ENCODE assay signal across 11 mouse cellular contexts in the genomic region with DNA sequence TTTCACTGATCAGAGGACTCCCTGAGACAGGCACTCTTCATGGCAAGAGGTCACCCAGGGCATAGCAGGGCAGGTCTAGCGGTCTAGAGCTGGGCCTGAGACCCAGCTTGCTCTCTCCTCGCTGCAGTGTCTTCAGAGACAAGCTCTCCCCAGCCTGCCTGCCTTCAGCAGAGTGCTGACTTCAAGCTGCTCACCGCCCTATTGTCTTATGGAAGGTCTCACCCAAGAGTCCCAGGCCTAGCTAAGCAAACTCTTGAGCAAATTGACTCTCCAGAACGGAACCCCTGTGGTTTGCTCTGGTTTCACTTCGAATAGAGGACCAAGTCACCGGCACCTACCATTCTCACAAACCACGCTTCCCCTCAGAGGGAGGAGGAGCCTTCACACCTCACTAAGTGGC.
A peak's percentile ranks its signal among the peaks of the same experiment; 100 is the strongest.
DNase-seq lines count a peak whose midpoint lies in the region; ATAC-seq and TF ChIP-seq lines count a peak whose summit lies in the region.
"Had no signal": no experiment of that assay in that cellular context is flagged by ENCODE, and none has a peak within 500 bp of the region (broad histone marks: within the 10 kb centered on the region; RNA-seq: fewer than 3 reads in every experiment).

No protein-coding gene starts in this region.

- whole genome bisulfite sequencing in liver, adult 2 months, result 80% methylated on average over 7 of the region's 7 CpGs
- 42% methylated on average over 7 of the region's 7 CpGs for WGBS in liver, embryonic 11.5 days
- 43% methylated on average over 7 of the region's 7 CpGs for WGBS in heart, postnatal 0 days

- TF ChIP-seq POLR2A in liver, adult 2 months (IDR thresholded peaks at IDR 0.05; ENCODE audit: extremely low read depth, insufficient read depth, low read length), result no peak

- ATAC-seq in liver, embryonic 11.5 days (replicated peaks; ENCODE audit: low FRiP score), result no peak
- no peak for ATAC-seq in heart, postnatal 0 days (ENCODE audit: insufficient read depth, low read depth)
- peak; percentile 33; the same call in 1 of the 2 replicates for ATAC-seq in monocyte, adult 5-6 weeks (replicated peaks; ENCODE audit: insufficient number of reproducible peaks, low FRiP score, low TSS enrichment, poor library complexity, severe bottlenecking)
- ATAC-seq: forebrain, postnatal 0 days had no signal

- TF ChIP-seq CTCF in liver, adult 2 months (IDR thresholded peaks at IDR 0.05; ENCODE audit: low read depth, low read length), result no peak
- no peak for TF ChIP-seq CTCF in heart, postnatal 0 days (IDR thresholded peaks at IDR 0.05; ENCODE audit: low read depth)

- H3K36me3 ChIP-seq in liver, adult 2 months (ENCODE audit: control insufficient read depth, insufficient read depth, low read length), result no peaks in the 10 kb centered on the region
- H3K36me3 ChIP-seq in liver, embryonic 11.5 days (ENCODE audit: control insufficient read depth, insufficient read depth, low read length), result no peaks in the 10 kb centered on the region
- no peaks in the 10 kb centered on the region for H3K36me3 ChIP-seq in heart, postnatal 0 days (replicated peaks; ENCODE audit: control insufficient read depth, insufficient read depth, low read length)

- H3K79me2 ChIP-seq in liver, adult 2 months (ENCODE audit: control insufficient read depth, insufficient read depth, low read length), result no peaks in the 10 kb centered on the region

- no peak overlapping the region for H3K9ac ChIP-seq in liver, adult 2 months (ENCODE audit: low read depth, low read length)
- no peak overlapping the region for H3K9ac ChIP-seq in liver, embryonic 11.5 days (ENCODE audit: low read depth, low read length)
- 0 out of 2 replicates have a peak overlapping the region, but pooled peaks have one; percentile 32 for H3K9ac ChIP-seq in heart, postnatal 0 days (replicated peaks; ENCODE audit: low read depth, low read length)
- H3K9ac ChIP-seq: forebrain, postnatal 0 days had no signal

- no peaks in the 10 kb centered on the region for H3K4me1 ChIP-seq in liver, adult 2 months (ENCODE audit: control insufficient read depth, insufficient read depth, low read length)
- no peaks in the 10 kb centered on the region; the same call in 1 of the 2 replicates for H3K4me1 ChIP-seq in liver, embryonic 11.5 days (replicated peaks; ENCODE audit: control insufficient read depth, insufficient read depth, low read length)
- peaks cover 63% of the 10 kb centered on the region for H3K4me1 ChIP-seq in heart, postnatal 0 days (ENCODE audit: control insufficient read depth, insufficient read depth)

- no peak overlapping the region for H3K4me3 ChIP-seq in liver, adult 2 months (ENCODE audit: insufficient read depth, low read depth, low read length)
- H3K4me3 ChIP-seq in liver, embryonic 11.5 days (ENCODE audit: low read depth, low read length), result no peak overlapping the region
- no peak overlapping the region for H3K4me3 ChIP-seq in heart, postnatal 0 days (ENCODE audit: low read depth, low read length)

- no peaks in the 10 kb centered on the region for H3K9me3 ChIP-seq in liver, embryonic 11.5 days (ENCODE audit: control insufficient read depth, low read length)
- H3K9me3 ChIP-seq in heart, postnatal 0 days (replicated peaks; ENCODE audit: control insufficient read depth, low read length), result no peaks in the 10 kb centered on the region

- TF ChIP-seq EP300 in heart, postnatal 0 days (IDR thresholded peaks at IDR 0.05; ENCODE audit: low read depth), result no peak

- no peak overlapping the region for H3K27ac ChIP-seq in liver, adult 2 months (replicated peaks; ENCODE audit: insufficient read depth, low read depth, low read length)
- H3K27ac ChIP-seq in liver, embryonic 11.5 days (ENCODE audit: low read depth, low read length), result no peak overlapping the region
- H3K27ac ChIP-seq in heart, postnatal 0 days (ENCODE audit: low read depth), result peak overlapping the region; percentile 92
- H3K27ac ChIP-seq: macrophage had no signal

- H3K27me3 ChIP-seq in liver, adult 2 months (ENCODE audit: control insufficient read depth, insufficient read depth, low read length), result no peaks in the 10 kb centered on the region
- no peaks in the 10 kb centered on the region for H3K27me3 ChIP-seq in liver, embryonic 11.5 days (replicated peaks; ENCODE audit: control insufficient read depth, insufficient read depth, low read length)
- H3K27me3 ChIP-seq in heart, postnatal 0 days (ENCODE audit: control insufficient read depth, insufficient read depth, low read length), result no peaks in the 10 kb centered on the region

- DNase-seq in liver, adult 2 months (ENCODE audit: extremely low read depth, low read depth, low spot score), result peak; percentile 6
- DNase-seq in liver, embryonic 11.5 days (ENCODE audit: low spot score), result no peak
- peak; percentile 9 for DNase-seq in ES-CJ7 (ENCODE audit: low read depth, low spot score)
- DNase-seq in heart, postnatal 0 days (ENCODE audit: low spot score), result no peak
- no peak for DNase-seq in left cerebral cortex, adult 18-20 months (ENCODE audit: low spot score in 2 of 2)
- no peak for DNase-seq in cerebellum, adult 9-10 months
- no peak for DNase-seq in Muller cell, postnatal 12 days (ENCODE audit: inconsistent ontology term)
- DNase-seq: embryo, embryonic 11 days; forebrain, postnatal 0 days had no signal

- no peak overlapping the region for H3K4me2 ChIP-seq in liver, embryonic 11.5 days
- 0 out of 2 replicates have a peak overlapping the region, but pooled peaks have one; percentile 6 for H3K4me2 ChIP-seq in heart, postnatal 0 days (ENCODE audit: low read depth, low read length)

Comparison
In these comparisons a context has a peak if more than half of its experiments do, and no peak if none do; other contexts are left out.
1. DNase-seq: peak in liver, adult 2 months (single experiment) and ES-CJ7 (single experiment); none in liver, embryonic 11.5 days (single experiment), heart, postnatal 0 days (single experiment), left cerebral cortex, adult 18-20 months (0 of 2), cerebellum, adult 9-10 months (single experiment) and Muller cell, postnatal 12 days (single experiment).